Mouse (Mus musculus): ENCODE data around the gene Tmem170b. TPM values are rescaled to one million over a fixed set of nuclear protein-coding genes. Genes with fewer than 3 reads are reported as not detected.

The Tmem170b gene
- total RNA-seq, 2 experiments from 2014 or later = 88.5 to 95.5 TPM

DNA sequence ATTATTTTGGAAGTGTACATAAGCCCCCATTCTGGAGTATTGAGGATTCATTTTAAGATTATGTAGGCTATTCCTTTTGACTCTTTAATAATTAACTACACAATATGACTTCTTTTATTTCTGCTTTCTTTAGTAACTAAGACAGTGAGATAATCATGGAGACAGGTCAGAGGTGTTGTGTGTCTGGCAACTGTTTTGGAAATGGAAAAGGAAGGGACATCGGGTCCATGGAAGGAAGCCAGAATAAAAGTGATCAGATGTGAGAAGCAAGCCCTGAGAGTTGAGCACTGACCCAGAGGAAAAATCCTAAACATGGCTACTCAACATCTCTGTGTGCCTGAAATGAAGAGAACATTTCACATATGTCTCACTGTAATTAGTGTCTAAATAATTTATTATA lies 5.3 kb downstream of the Tmem170b start:
- no peak for DNase-seq (ENCODE audit: low spot score in 2 of 2)

DNA sequence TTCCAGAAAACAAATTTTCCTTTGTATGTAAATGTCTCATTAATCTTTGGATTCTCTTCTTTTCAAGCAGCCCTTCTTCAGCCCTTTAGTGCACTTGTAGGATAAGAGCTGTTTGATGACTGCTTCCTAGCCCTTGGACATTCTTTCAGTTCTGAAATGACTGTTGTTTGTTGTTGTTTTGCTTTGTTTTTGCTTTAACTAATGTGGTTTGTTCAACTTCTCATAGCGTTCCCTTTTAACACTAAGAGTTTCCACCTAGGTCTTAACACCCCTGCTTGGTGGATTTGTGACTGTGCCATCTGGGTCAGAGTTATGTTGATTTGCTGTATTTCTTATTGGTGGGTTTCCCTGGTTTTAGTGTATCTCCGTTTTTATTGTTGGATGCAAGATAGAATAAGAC lies 8.8 kb downstream of the Tmem170b start:
- no peak for DNase-seq (ENCODE audit: low spot score in 2 of 2)

DNA sequence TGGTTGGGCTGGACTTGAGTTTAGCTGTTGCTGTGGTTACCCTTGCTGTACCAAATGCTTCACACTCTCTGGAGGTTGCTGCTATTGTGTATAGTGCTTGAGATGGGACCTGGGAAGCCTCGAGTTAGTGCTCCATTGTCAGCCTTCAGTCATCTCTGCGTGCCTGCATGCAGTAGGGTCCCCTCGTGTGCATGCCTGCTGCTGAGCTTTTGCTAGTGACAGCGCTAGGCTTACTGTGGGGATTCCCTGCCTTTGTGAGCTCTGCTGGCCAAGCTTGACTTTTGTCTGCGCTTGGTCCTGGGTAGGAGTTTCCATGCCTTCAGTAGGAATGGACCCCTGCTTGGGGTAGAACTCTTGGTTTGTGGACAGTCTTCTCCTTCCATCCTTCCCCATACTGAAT lies 9.3 kb downstream of the Tmem170b start:
- DNase-seq (ENCODE audit: low spot score in 2 of 2) = no peak

DNA sequence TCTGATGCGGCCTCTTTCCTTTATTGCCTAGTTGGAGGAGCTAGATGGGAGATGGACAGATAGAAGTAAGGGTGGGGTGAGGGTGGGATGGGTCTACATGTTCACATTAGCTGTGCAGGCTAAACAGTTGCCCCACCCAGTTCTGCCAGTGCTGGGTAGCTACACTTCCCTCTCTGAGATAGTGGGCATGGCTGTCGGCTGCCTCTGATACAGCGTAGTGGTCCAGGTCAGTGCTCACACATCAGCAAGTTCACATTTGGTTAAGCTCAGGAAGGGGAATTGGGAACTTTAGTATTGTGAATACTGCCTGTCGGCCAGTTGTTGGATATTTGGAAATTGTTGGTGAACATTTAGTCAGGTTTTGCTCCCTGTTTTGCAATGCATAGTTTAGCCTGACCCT lies 13.8 kb downstream of the Tmem170b start:
- DNase-seq (ENCODE audit: low spot score in 2 of 2) = no peak

DNA sequence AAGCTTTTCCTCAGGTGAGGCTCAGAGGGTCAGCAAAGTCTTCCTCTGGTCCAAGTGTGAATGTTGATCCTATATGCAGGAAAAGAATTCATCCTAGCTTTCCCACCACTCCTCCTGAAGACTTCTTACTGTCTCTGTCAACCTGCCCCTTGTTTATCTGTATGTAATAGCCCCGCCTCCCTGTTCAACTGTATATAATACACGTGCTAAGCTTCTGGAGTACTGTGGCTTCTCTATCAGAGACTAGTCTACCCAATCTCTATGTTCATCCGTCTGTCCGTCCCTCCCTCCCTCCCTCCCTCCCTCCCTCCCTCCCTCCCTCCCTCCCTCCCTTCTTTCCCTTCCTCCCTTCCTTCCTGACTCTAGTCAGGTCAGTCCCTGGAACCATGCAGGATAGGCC lies 14.4 kb downstream of the Tmem170b start:
- no peak for DNase-seq (ENCODE audit: low spot score in 2 of 2)

DNA sequence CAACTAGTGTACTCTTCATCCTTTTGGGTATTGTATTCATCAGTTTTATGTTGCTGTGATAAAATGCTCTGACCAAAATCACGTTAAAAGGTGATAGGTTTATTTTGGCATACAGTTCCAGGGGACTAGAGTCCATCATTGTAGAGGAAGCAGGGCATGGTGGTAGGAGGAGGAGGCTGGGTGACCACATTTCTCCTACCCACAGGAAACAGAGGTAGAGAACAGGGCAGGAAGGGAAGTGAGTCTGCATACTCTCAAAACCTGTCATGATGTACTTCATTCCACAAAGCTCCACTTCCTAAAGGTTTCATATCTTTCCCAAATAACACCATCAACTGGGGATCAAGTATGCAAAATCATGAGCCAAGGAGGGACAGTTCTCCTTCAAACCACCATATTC lies 18.4 kb downstream of the Tmem170b start:
- no peak for DNase-seq (ENCODE audit: low spot score in 2 of 2)

DNA sequence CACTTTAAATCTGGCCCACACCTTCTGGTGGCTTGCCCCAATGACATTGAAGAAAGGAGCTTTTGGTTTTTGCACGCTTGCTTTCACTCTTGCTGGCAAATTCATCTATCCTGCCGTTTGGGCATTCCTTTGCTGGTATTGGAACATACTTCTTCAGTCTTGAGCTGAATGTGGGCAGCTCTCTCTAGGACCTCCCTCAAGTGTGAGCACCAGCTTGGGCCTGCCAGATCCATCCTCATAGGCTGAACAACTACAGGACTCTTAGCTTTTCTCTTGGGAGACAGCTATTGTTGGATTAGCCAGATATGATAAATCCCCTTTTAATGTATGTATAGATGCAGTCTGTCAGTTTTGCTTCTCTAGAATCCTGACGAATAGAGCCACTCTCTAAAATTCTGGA lies 19.5 kb downstream of the Tmem170b start:
- no peak for DNase-seq (ENCODE audit: low spot score in 2 of 2)

DNA sequence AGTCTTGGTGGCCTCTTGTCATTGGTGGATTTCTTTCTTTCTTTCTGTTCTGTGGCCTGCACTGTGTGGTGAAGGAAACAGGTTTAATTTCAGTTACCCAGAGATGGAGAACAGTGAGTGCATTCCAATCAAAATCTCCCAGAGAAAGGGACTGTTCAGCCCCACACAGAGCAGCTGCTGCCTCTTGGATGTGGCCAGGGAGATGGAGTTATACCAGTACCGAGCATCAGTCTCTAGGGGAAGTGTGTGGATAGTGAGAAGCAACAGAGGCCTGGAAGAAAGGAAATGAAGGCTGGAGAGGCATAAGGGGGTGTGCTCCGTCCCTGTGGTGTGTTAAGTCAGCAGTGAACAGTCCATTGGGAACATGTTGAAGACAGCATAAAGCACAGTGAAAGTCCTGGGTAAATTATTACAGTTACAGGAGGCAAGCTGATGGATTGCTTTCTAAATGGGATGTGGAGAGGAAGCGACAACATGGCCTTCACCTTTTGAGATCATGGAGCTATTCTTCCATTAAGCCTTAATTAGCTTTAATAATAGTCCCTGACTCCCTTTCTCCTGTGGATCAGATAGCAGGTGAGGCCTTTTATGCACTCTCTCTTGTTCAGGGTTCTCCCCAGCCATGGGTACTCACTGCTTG lies 21.7 kb downstream of the Tmem170b start:
- DNase-seq (ENCODE audit: low spot score in 2 of 2) = no peak

DNA sequence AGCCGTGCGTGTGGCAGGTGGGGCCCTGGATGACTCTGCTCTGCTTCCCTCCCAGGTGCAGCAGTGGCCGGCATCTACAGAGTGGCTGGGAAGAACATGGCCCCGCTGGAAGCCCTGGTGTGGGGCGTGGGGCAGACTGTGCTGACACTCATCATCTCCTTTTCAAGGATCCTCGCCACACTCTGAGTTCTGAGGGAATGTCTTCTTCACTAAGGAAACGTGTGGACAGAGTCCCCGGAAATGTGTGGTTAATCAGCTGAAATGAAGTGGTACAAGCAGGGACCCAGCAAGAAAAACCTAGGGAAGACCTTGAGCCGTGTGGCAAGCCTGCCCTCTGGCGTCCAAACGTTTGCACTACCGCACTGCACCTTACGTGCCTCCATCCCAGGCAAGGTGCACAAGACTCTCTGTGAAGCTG lies 28.7 kb downstream of the Tmem170b start:
- DNase-seq (ENCODE audit: low spot score in 2 of 2) = peak; percentile 79 to 84

DNA sequence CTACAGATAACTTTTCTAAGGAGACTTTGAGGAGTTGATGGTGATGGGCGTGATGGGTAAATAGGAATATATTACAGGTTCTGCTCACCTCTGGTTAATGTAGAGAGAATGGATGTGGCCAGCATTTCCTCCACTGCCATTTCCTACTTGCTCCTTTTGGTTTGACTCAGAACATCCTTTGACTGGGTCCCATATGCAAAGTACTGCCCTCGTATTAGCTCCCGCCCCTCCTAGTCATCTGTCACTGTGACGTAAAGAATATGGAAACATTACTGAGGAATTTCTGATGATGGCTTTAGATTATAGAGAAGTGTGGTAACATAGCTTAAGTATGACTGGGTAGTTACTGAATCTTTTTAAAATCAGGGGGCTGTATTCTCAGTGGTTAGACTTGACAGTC lies 32.4 kb downstream of the Tmem170b start:
- DNase-seq (ENCODE audit: low spot score in 2 of 2) = no peak

DNA sequence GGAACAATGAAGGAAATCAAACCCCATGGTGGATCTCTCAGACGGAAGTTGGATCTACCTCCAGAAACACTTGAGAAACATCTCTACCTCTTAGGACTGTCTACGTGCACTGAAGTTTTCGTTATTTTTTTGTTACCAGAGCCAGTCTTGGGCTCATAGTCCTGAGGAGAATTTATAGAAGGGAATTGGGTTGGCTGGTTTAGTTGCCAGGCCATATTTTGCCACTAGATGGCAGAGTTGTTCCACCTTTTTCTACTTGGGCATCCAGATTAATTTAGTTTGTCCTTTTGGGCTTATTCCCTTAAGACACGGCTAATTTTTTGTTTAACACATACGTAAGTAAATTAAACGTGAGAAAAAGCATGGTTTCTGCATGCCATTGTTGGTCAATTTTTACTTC lies 37.1 kb downstream of the Tmem170b start:
- DNase-seq (ENCODE audit: low spot score in 2 of 2) = peak; percentile 80

DNA sequence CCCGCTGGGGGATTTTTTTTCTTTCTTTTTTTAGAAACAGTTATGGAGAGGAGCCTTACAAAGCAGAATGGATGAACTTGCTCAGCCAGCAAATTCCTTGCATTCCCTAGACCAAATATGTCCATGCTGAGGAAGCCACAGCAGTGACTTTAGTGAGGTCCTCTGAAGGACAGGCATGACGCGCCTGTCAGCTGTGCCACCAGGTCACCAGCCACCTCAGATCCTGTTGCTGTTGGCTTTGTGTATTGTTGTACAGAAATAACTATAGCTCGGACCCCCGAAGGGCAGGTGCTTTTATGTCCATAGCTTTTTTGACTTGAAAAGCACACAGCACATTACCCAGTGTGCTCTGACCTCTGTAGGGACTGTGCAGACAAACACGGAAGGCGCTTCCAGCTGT lies 38.1 kb downstream of the Tmem170b start:
- DNase-seq (ENCODE audit: low spot score in 2 of 2) = no peak

DNA sequence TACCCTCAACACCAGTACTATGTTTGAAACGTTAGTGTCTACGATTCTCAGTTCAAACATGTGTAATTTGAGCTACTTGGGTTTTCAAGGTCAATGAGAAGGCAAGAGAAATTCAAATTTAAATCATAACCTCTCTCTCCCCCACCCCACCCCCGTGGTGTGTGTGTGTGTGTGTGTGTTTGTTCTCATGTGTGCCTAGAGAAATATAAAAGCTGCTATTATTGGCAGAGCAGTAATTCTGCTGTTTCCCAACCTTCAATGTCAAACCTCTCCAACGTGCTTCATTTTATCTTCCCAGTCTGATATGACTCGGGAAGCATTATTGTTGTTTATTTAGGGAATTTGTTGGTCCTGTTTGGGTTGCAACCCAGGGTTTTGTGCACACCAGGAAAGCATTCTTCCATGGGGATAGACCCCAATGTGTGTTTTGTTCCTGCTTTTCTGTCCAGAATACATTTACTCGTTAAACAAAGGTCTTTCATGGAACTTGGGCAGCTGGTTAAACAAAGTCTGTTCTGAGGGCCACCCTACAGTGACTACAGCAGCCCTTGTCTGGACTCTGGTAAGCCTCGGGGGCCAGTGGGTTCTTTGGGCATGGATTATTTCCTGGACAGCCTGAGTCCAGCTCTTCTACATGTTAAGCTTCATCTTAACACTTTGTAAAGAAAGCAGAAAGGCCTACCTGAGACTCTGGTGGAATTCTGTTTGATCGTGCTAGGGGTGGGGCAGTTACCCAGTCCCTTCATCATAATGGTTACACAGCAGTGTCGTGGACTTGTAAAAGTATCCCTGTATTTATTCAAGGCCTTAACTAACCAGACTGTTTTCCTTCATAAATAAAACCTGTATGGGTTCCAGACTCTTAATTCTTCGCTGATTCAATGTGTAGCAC lies 39.1 kb downstream of the Tmem170b start:
- no peak for DNase-seq (ENCODE audit: low spot score in 2 of 2)

DNA sequence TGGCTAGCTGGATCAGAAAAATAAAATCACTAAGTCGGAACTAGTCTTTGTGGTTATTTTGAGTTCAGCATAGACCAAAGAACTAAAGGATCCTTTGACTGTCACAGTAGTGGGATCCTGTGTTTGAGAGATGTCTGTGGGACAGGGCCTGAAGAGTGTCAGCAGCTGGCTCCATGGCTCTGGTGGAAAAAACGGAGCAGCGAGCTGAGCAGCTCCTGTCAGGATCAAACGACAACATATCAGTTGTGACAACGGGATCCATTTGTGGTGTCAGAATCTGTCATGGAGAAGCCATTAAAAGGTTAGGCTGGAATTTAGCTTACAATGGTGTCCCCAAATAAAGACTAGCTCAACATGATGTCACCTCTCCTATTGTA lies 39.8 kb downstream of the Tmem170b start:
- DNase-seq (ENCODE audit: low spot score in 2 of 2) = no peak

DNA sequence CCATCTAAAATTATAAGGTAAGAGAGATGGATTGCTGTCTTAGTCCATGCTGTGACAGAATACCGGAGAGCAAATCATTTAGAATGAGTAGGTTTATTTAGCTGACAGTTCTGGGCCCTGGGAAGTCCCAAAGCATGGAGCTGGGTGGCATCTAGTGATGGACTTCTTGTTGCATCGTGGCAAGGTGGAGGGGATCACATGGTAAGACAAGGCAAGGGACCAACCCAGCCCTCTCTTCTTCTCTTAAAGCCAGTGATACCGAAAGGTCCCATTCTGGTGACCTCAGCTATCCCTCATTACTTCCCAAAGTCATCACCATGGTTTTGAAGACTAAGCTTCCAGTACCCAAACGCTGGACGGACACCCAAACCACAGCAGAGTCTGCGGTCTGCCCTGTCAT lies 42.3 kb downstream of the Tmem170b start:
- DNase-seq (ENCODE audit: low spot score in 2 of 2) = no peak

DNA sequence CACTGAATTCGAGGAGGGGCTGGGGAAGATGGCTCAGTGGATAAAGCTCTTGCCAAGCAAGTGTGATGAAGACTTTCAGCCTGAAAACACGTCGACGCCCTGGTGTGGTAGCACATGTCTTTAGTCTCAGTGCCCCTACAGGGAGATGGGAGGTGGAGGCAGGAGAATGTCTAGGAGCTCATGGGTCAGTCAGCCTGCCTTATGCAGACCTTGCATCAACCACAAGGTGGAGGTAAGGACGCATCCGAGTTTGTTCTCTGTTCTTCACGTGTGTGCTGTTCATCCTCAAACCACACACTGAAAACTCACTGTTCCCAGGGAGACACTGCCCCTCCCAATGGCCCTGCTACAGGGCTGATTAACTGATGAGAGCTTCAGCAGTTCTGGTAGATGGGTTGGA lies 45.0 kb downstream of the Tmem170b start:
- no peak for DNase-seq (ENCODE audit: low spot score in 2 of 2)

DNA sequence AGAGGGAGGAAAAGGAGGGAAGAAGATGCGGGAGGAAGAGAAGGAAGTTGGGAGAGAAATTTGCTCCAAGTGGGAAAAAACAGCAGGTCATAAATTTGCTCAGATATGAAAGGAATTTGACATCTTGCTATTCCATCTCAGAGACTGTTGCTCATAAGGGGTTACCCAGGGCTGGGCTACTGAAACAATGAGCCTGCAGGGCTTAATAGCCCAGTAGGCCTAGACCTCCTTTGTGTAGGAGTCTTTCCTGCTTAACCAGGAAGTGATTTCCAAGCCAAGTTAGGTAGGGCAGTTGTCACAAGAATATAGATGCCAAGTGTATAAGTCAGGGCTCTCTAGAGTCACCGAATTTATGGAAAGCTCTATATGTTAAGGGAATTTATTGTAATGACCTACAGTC lies 48.1 kb downstream of the Tmem170b start:
- DNase-seq (ENCODE audit: low spot score in 2 of 2) = no peak

DNA sequence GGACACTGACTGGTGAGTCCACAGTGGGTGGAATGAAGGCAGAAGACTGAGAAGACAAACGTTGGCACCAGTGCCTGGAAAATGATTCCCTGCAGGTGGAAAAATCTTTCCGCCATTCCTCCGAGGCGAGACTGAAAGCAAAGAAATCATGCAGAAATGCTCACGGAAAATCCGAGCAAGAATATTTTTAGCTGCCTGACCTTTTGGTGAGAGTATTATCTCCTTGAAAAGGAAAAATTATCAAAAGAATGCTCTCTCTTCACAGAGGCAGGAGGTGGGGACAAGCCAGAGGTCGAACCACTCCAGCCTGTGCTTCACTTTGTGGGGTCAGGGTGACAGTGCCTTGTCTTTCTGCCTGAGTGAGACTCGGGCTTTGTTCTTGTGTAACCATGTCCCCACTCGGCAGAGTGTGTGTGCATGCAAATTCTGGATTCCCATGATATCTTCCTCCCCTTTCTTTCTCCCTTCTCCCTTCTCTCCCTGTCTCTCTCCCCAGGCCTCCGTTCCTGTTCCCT lies 49.9 kb downstream of the Tmem170b start:
- DNase-seq (ENCODE audit: low spot score in 2 of 2) = no peak

DNA sequence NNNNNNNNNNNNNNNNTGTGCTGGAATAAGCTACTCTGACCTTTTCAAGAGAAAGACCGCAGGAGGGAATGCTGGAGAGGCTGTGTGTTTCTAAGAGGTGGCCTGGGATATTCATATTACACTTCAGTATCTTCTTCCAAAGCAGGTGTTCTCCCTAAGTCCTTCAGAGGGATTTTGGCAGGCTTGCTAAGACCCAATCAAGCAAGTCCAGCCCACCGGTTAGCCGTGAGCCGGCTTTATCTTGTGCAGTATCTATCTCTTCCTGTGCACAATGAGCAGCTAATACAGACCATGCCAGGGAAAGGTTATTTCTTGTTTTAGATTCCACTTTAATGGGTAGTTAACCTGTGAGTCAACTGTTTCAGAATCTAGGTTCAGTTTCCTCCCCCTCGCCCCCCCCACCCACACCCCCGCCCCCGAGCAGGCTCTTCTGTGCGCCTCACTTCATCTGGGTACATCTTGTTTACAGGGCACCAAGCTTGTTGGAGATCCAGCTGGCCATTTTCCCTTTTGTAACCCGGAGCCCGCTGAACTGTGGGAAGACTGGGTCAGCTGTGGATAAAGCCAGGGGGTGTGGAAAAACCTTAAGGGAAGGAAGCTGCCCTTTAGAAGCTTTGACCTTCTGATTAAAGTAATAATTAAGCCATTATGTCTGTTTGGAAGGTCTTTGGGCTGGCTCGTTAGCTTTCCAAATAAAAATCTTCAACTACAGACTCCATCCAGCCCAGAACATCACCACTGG lies 54.5 kb downstream of the Tmem170b start:
- DNase-seq (ENCODE audit: low spot score in 2 of 2) = peak; percentile 20 to 31

DNA sequence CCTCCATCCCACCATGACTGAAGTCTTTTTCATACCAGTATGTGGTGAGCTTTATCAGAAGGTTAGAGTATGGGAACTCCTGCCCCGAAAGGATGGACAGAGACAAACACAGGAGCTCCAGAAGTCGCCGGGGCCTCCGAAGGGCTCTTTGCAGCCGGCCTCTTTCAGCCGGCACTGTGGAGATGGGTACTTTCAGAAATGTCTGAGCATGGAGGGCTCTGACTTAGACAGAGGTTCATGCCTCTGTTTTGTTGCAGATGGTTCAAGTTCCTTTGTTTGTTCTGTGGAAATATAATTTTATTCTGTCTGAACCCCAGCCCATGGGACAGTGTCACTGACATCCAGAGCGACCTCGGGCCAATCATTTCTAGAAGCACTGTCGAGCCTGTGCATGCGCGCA lies 55.4 kb downstream of the Tmem170b start:
- DNase-seq (ENCODE audit: low spot score in 2 of 2) = no peak

DNA sequence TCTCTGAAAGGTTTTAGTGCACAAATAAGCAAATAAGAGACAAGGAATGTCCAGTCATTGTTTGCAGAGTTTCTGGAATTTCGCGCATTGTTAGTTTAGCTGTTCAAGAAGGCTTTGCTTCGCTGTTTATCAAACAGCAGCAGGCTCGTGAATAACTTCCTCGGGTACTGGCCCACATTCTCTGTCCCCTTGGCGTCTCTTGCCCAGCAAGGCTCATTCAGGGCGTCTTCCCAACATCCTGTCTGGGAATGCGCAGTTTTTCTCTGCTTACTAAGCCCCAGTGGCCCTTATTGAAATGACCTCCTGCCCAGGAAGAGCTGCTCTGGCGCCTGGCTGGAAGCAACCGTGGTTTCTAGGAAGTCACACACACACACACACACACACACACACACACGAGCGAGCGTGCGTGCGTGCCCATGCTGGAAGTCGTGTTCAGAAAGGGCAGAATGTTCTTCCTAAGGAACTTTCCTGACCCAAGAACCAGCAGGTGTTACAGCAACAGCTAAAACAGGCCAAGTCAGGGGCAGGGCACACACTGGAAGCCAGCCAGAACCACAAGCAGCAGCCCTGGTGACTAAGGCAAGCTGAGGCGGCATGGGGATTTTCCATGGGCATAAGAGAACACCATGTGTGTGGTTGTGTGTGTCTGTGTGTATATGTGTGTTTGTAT lies 56.8 kb downstream of the Tmem170b start:
- peak; percentile 17 to 21 for DNase-seq (ENCODE audit: low spot score in 2 of 2)
